Mouse (Mus musculus) NIH3T3 (cell line): ENCODE data around the gene Tab1.

Experiments
- DNase-seq: peaks from one replicate; pipeline ENCODE4 v3.0.0-alpha.2; 2012; ENCODE audit warnings: low read depth

Gene Tab1

DNA sequence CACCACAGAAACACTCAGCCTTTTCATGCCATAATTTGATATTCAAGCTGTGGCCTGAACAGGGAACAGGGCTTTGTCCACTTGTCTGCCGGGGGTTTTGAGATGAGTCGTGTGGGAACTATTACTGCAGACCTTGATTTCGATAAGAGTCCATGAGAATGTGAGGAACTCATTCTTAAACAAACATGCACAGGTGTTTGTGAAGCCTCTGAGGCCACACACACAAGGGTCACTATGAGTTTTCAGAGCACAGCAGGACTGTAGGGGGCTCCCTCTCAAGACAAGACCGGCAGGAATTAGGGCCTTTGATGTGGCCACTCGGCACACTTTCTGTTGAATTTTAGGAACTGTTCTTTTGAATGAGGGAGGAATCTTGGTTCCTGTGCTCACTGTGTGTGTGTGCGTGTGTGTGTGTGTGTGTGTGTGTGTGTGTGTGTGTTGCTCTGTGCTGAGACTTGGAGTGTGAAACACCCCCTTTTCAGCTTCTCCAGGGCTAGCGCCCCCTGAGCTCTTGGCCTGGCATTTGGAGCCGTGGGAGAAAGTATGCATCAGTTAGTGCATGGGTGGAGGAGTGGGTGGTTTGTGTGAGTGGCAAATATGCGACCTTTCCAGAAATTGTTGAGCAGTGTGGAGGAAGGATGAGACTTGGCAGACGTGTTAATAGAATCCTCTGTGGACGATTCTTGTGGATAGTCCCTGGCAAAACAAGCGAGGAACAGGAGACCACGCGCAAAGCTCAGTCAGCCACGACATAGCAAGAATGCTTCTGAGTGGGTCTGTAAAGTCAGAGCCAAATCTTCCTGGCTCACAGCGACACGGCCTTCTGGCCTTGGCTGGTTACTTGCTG lies 5.2 kb downstream of the Tab1 start:
- peak; percentile 52 for DNase-seq

DNA sequence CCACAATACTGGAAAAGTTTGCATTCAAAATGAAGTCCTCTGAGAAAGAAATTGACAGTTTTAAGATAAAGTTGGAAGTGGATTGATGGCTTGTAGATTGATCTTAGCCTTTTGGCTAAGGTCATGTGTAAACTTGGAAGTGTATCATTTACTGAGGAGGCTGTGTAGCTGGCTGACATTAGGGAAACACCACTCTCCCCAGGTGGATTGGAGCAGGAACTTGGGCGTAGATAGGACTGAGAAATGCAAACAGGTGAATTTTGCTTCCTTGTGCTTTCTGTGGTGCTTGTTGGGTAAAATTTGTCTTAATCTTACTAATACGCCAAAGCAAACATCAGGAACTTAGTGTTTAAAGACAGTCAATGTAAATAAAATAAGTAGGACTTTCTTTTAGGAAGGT lies 7.4 kb downstream of the Tab1 start:
- no peak for DNase-seq

DNA sequence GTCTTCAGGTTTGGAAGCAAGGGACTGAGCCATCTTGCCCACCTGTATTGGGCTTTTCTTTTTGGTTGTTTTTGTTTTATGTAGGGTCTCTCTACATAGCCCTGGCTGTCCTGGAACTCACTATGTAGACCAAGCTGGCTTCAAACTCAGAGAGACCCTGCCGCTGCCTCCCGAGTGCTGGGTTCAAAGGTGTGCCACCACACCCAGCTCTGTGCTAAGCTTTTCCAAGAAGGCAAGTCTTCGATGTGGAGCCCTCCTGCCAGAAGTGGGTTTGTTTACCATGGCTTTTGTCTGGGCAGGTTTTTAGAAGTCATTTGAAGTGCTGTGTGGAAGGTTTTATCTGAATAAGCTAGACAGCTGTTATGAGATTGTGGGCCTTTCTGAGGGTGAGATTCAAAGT lies 8.0 kb downstream of the Tab1 start:
- no peak for DNase-seq

DNA sequence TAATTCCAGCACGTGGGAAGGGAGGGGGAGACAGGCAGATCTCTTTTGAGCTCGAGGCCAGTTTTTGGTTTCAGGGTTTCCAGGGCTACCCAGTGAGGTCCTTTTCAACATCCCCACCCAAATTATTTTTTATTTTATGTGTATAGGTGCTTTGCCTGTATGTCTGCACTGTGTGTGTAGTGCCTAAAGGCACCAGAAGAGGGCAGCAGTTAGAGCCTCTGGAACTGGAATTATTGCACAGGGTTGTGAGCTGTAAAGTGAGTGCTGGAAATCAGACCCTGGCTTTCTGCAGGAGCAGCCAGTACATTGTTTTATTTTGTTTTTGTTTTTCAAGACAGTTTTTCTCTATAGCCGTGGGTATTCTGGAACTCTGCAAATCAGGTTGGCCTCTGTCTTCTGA lies 9.2 kb downstream of the Tab1 start:
- peak; percentile 33 for DNase-seq

DNA sequence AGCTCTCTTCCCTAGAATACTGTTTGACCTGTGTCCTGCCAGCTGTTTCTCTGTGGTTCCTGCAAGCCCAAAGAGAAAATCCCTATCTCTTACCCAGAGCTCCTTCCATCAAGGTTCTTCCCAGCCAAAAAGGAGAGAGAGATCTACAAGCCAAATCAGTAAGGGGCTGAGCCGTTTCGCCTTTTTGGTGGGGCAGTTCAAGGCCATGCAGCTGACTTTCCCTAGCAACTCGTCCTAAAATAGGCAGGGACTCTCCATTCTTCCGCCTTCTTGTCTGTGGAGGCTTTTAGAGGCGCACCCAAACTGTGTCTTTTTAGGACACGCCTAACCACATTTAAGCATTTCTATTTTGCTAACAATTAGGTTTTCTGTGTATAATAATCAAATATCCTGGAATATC lies 10.8 kb downstream of the Tab1 start:
- no peak for DNase-seq

DNA sequence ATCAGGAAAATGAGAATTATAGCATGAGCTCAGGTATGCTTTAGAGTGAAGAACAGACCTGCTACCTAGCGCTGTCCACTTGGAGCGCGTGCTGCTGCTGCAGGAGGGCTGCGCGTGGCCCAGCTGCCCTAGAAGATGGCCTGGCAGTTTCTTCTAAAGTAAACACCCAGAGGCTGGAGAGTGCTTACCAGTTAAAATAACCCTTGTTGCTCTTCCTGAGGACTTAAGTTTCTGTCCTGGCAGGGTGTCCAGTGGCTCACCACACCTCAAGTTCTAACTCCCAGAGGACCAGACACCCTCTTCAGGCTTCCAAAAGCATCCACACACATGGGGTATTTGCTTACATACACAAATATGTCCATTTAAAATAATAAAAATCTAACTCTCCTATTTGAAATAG lies 12.5 kb downstream of the Tab1 start:
- DNase-seq: no peak

DNA sequence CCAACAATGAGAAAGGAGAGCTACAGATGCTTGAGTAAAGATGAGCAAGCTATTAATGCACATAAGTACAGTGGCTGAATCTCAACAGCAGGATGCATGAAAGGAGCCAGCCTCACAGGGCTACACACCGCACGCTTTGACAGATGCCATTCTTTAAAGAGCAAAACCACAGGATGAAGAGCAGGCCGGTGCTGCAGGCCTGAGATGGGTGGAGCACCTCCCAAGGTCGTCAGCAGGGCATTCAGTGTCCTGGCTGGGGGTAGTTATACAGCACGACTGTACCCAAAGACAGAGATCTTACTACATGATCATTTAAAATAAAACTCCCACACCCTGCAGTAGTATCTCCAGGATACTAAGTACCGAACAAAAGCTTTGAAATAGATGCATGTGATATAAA lies 13.2 kb downstream of the Tab1 start:
- DNase-seq: no peak

DNA sequence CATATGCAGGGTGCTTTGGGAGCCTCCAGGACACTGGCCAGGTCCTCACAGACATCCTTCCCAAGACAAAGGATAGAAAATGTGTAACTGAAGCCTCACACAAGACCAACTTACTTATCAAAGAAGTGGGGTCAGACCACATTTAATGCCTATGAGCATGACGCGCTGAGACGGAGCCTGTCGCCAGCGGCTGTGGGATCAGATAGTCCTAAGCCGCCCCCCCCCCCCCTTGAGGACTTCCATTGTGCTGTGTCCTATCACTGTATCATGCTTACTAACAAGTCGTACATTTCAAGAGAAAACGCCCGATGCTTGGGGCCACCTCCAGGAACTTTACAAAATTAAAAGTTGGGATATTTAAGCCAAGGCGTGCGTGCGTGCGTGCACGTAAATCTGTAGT lies 14.2 kb downstream of the Tab1 start:
- DNase-seq: no peak

DNA sequence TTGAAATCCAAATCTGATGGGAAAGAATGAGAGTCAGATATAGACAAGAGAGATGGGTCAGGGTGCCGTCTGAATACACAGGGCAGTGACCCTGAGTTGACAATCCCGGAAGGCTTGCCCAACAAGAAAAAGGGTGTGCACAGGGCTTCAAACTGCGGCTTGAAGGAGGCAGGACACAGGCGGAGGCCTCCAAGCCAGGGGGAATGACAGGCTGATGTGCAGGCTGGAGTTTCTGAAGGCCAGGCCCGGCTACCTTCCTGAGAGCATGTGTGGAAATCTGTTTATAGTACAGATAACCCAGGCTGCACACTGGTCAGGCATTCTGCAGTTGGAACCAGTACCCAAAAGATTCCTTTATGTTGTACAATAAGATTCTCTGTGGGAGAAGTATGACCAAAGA lies 14.6 kb downstream of the Tab1 start:
- no peak for DNase-seq

DNA sequence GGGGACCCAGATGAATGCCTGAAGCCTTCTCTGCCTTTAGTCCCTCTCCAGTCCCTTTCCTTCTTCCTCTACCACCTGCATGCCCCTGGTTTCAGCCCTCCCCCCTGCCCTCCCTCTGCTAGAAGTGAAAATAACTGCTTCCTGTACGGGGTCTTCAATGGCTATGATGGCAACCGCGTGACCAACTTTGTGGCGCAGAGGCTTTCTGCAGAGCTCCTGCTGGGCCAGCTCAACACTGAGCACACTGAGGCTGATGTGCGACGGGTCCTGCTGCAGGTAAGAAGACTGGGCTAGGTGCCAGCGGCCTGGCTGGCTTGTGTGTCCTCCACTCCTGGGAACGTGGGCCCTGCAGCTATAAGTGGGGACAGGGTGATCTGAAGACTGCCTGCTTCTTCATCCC lies 15.6 kb downstream of the Tab1 start:
- no peak for DNase-seq

DNA sequence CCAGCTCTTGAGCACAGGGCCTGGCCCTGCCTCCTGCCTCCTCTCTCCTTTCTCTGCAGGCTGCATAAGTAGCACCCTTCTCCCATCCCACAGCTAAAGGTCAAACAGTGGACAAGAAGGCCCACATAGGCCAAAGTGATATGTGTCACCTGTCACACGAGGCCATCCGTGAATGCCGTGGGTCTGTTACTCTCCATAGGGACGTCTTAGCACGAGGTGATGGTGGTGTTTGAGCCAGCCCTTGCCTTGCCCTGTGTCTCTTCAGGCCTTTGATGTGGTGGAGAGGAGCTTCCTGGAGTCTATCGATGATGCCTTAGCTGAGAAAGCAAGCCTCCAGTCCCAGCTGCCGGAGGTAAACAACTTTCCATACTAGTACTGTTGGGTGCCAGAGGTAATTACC lies 16.6 kb downstream of the Tab1 start:
- DNase-seq: no peak

DNA sequence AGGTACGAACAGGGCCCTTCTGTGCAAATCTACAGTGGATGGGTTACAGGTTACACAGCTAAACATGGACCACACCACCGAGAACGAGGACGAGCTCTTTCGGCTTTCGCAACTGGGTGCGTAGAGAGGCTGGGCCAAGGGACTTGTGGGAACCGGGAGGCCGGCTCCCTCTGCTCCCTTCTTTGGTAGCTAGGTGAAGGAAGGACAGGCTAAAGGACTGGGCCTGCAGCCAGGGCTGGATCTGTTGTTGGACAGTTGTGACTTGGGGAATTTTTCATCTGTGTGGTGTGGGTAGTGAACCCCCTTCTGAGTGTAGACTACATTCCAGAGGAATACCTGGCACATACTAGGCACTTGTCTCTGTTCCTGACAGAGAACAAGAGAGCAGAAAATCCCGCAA lies 19.7 kb downstream of the Tab1 start:
- DNase-seq: no peak

DNA sequence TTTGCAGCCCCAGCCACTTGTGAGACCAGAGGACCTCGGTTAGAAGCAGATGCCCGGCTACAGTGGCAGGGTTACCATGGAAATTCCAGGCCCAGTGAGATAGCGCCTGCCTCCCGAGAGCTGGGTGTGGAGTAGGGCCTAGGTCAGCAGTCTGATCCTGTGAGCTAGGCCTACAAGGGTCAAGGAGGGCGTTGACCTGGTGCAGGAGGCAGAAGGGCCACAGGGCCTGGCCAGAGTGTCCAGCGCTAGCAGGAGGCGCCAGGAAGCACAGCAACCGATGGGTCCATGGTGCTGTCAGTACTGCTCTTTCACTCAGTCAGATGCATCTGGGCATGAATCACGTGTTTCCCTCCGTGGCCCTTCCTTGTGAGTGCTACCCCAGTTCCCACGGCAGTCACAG lies 20.8 kb downstream of the Tab1 start:
- no peak for DNase-seq

DNA sequence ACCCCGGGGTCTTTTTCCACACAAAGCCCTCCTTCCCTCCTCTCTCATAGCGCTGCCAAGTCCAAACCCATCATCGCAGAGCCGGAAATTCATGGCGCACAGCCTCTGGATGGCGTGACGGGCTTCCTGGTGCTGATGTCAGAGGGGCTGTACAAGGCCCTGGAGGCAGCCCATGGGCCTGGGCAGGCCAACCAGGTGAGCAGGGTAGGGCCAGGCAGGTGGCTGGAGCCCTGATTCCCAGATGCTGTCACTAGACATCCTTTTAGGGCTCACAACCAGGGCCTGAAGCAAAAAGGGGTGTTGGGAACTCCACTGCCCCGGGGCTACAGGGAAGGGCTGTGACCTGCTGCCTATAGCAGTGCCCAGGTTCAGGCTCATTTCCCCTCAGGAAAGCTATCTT lies 22.8 kb downstream of the Tab1 start:
- no peak for DNase-seq

DNA sequence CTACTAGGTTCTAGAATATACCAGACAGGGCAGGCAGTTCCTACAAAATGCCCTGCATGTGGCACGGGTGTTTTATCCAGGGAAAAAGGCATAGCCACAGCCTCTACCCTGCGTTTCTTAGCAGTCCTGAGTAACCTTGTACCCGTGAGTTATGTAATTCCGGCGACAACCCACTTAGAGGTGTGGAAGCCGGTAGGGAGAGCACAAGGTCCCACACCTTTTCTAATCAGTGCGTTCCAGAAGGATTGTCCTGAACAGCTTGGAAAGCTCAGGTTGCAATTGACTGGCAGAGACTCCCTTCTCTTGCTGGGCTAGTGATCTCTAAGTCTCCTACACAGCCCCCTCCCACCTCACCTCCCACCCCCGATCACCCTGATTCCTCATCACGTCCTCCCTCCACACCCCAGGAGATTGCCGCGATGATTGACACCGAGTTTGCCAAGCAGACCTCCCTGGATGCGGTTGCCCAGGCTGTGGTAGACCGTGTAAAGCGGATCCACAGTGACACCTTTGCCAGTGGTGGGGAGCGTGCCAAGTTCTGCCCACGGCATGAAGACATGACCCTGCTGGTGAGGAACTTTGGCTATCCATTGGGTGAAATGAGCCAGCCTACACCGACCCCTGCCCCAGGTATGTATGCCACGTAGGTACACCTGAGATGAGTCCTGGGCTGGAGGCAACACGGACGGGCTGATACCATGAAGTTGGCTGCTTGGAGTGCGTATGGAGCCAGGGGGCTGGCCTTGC lies 24.4 kb downstream of the Tab1 start:
- DNase-seq: no peak

DNA sequence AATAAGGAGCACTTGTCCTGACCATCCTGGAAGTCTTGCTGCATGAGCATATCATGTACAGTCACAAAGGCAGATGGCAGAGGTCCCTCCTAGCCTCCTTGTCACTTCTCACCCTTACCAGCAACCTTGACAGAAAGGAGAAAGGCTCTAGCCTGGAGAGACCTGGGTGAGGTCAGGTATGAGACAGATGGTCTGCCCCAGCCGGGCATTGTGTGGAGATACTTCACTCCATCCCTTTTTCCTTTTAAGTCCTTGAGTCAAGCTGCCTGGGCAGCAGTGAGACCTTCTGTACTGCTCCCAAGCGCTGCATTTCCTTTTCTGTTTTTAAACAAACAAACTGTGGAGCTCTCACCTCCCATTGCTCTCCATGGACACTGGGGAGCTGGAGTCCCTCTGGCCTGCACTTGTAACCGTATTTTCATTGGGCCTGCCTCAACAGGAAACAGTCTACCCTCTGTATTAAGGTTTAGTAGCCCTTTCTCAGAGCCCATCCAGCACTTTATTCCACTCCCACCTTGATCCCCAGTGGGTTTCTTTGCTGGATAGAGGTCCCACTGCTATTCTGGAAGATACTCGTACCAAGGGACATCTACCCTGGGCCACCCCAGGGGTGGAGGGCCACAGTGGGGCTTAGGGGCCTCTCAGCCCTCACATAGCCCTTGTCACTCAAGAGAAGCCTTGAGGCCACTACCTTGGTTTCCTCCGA lies 25.2 kb downstream of the Tab1 start:
- no peak for DNase-seq

DNA sequence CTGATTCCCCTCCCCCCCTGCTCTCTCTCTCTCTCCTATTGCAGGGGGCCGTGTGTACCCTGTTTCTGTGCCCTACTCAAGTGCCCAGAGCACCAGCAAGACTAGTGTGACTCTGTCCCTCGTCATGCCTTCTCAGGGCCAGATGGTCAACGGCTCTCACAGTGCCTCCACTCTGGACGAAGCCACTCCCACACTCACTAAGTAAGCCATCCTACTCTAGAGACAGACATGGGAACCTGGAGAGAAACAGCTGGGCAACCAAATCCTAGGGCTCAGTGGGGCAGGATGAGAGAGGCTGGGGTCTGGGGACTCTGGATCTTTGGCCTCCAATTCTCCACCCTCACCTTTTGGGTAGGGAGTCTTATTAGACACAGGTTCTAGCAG lies 25.8 kb downstream of the Tab1 start:
- DNase-seq: no peak

DNA sequence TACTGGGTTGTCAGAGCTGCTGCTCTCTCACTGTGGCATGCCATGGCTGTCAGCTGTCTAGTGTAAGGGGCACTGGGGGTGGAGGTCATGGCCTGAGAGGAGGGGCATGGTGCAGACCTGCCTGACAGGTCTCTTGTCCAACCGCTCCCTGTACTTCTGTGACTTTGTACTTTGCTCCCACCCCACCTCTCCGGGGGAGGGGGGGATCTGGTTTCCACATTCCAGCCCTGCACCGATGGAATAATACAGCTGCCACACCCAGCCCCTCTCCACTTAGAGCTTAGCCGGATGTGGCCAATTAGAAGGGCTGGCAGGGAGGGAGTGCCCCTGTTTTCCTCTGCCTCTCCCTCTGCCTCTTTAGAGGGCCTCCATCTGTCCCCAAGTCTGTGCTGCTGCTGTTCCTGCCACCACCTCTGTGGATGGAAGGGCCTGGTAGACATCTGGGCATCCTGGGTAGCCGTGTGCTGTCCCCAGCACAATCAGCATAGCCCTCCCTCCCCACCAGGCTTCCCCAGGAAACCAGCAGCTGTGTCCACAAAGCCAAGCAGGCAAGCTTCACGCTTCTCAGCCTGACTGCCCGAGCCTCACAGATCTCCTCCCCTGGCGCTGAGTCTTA lies 26.5 kb downstream of the Tab1 start:
- peak; percentile 47 for DNase-seq

DNA sequence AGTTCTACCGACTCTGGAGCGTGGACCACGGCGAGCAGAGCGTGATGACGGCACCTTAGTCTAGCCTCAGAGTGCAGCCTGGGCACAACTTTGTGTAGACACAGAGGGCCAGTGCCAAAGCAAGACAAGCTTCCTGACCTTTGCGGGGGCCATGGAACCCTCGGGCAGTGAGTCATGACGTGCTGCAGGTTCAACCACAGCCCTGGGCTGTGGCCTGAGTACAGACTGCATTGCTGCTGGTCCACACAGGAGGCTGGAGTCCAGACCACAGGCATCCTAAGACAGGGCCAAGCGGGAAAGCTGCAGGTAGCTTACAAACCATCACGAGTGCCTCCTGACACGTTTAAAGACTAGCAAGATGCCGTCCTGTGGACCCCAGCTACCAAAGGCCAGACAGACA lies 27.3 kb downstream of the Tab1 start:
- DNase-seq: peak; percentile 72

DNA sequence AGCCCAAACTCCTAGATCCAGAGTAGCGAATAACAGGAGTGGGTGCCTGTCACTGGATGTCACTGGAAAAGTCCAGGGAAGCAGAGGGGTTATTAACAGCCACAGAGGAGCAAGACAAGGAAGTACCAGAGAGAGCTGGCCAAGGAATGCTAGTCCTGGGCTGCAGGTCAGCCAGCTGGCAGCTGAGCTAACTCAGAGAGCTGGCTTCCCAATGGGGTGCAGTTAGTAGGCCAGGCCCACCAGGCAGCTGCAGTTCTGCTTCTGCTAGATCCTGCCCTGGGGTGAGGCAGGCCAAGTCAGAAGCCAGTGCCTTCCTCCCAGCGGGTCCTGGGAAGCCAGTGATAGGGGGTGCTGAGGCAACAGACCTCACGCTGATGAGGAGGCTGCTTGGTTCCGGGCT lies 27.8 kb downstream of the Tab1 start:
- DNase-seq: peak; percentile 50

DNA sequence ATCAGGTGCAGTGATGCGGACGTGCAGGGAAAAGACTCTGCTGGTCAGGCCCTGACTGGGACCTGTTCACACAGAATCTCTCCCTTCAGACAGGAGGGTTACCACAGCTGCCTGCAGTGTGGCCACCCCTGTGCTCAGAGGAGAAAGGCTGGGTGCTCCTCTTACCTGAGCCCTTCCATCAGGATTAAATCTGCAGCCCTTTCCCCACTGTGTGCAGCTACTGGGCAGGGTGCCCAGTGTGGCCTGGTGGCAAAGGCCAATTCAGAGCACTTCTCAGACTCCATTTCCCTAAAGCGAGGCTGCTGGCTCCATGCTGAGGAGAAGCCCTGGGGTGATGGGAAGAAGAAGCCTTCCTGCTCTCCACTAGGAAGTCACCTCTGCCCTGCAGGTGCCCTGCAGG lies 28.3 kb downstream of the Tab1 start:
- DNase-seq: no peak

DNA sequence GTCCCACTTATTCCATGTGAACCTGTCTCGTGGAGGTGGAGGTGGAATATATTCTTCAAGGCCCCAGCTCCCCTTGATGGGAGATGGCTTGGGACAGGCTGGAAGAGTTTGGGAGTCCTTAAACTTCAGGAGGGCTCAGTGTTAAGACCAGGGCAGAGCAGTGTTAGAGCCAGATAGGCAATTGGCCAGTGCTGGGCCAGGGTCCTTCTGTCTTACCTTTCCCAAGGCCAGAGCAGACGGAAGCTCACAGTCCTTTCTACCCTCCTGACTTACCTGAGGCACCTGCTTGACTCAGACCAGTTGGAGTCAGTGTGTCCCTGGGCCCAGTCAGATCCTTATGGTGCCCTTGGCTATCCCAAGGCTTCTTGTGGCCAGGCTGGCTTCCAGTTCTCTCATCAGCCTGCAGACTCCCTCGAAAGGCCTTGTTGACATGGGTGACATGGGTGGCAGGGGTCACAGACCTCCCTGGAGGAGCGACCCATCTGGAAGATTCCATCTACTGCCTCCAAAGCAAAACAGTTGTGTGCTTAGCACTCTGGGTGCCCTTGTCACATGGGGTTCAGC lies 29.6 kb downstream of the Tab1 start:
- no peak for DNase-seq
